Mouse (Mus musculus) testis, adult 10 weeks (tissue): ENCODE data around the gene Gm10961. TPM values are rescaled to one million over a fixed set of nuclear protein-coding genes. Genes with fewer than 3 reads are reported as not detected.

Experiments used
- polyA plus RNA-seq: library from polyadenylated mRNA; stranded (reverse); fragments of 350-450 nt; fragmentation: Illumina TruSeq; extraction: RNeasy Lipid Tissue Mini Kit (QIAGEN cat#74804); gene quantifications from one replicate; pipeline ENCODE4 v1.2.3, GENCODE M21; 2014; ENCODE audit warnings: low read depth, low replicate concordance

Gm10961 gene
- polyA plus RNA-seq = not detected

DNA sequence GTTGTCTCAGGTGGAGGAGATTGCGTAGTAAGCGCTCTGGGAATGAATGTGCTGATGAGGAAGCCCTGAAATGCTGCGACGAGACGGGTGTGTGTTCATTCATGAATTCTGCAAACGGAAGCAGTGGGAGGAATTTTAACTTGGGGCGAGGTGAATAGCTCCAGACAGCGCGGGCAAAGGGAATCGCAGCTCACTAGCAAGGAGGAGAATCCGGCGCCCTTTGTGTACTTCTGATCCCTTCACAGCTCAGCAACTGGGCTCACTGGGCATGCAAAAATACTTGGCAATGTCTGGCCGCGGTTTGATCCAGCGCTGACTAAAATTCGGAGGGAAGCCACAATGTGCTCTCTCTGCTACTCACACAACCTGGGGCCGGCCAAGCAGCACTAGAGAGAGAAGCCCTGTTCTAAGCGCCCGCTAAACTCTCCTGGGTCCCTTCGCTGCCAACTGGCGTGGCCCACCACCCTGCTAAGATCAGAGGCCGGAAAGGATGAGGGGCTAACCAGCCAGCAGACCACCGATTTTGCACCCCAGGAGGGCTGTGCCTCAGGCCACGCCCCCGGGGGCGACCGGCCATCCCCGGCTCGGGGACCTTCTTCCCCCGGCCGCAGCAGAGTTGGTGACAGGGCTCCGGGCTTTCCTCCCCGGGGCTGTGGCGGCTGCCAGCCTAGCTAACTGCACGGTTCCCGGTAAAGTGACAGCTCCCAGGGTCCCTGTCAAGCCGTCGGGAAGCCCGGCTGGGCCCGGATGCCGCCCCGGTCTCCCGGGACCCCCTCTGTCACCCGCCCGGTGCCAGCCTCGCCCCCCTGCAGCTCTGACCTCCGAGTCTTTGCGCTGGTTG lies at the start of gene Gm10961:
TSS of gene Gm10961 (plus strand) at position 641 of the 841 bp plus-strand sequence.

DNA sequence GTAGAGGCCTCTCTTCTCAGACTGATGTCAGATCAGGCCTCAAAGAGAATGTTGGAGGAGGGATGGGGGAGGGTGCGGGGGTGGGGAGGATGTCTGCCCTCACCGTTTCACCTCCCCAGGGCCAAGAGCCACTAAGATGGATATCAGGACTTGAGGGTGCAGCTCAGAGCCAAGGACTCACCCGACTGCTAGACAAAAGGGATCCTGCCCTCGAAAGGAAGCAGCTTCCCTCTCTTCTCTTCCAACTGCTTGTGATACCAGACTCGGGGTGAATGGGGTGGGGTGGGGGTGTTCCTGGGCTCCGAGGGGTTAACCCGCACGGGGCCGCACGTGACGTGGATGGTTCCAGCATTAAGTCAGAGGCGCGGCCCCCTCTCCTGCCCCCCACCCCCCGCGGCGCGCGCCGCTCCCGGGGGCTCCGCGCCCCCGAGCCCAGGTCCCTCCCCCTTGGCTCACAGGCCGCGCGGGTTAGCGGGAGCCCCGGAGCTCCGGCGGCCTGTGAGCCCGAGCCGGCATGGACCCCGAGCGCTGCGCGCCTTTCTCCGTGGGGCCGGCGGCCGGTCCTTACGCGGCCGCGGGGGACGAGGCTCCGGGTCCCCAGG lies 36.4 kb upstream of the Gm10961 start, which contains the start of gene Alx3:
TSS of gene Alx3 (plus strand) at position 370 of the 602 bp plus-strand sequence.

DNA sequence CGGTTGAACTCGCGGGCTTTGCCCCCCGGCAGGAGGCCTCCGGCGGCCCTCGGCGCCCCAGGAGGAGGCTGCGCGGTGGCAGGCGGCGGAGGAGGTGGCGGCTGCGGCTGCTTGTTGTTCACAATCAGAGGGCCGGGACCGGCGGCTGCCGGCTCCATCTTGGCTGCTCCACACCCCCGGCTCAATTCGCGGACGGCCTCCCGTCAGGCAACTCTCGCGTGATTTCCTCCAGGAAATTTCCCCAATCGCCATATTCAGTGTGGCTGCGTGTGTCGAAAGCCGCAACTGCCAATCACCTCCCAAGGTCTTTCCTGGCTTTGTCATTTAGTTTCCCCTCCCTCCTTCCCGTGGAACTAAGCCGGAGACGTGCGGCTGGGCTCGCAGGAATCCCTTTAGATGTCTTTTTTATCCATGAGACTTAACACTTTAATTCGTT lies 419 bp downstream of the Gm10961 start, which contains the start of gene Strip1:
TSS of gene Strip1 (minus strand) at position 172 of the 436 bp plus-strand sequence.

Other genes with a start within 250 kb of the Gm10961 start
- gene Kcnc4, start 171.8 kb upstream of the Gm10961 start, polyA plus RNA-seq = not detected
- 0.41 TPM for gene Slc6a17, start 113.3 kb upstream of the Gm10961 start, polyA plus RNA-seq
- gene Ubl4b, start 76.2 kb upstream of the Gm10961 start, polyA plus RNA-seq = 75.8 TPM
- 0.11 TPM for gene Alx3, start 36.3 kb upstream of the Gm10961 start, polyA plus RNA-seq
- 4.4 TPM for gene Strip1, start 372 bp downstream of the Gm10961 start, polyA plus RNA-seq
- gene Ahcyl1, start 65.2 kb downstream of the Gm10961 start, polyA plus RNA-seq = 85.4 TPM
- 2.3 TPM for gene Csf1, start 129.1 kb downstream of the Gm10961 start, polyA plus RNA-seq
- gene Eps8l3, start 245.9 kb downstream of the Gm10961 start, polyA plus RNA-seq = 7.9 TPM